Mouse (Mus musculus): ENCODE results near the gene Nmrk1.

DNA sequence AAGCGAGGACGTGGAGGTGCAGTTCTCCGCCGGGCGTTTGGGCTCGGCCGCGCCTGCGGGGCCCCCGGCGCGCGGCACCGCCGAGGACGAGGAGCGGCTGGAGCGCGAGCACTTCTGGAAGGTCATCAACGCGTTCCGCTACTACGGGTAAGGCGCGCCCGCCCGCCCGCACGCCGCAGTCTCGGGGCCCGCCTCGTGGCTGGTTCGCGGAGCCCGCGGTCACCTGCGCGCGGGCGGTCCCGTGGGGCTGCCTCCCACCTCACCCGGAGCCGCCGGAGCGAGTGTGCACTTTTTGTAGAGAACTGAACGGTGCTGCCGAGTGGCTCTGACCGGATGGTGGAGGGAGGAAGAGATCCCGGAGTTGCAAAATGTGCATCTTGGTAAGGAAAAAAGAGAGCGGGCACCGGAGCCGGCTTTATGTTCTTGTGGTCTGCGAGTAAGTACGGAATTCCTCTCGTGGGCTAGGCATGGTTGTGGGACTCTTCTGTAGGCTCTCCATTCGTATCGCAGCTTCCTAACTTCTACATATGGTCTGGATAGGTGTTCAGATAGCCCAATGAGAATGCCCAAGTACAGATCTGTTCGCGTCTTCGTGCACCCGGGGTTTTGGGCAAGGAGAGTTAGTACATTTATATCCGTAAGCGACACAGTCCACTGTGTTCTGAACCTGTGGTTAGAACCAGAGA is 39.4 kb downstream of the Nmrk1 start:
- TF ChIP-seq FLI1 (IDR thresholded peaks at IDR 0.05; ENCODE audit: low read length) (no peak), GATA1 (IDR thresholded peaks at IDR 0.05; ENCODE audit: borderline replicate concordance, low read length) (no peak)
